Mouse (Mus musculus): Measurements from ENCODE around the gene Adcy9.
"Not testable (repeated sequence)": the region's sequence is repeated elsewhere in the genome, so short reads cannot be mapped to it uniquely, and the experiment has no call there.

Adcy9 gene

GRCm38 (mm10) chr16:4382406-4382805, 37.9 kb downstream of the Adcy9 start:
- no peak for DNase-seq (ENCODE audit: low spot score in 2 of 2)

GRCm38 (mm10) chr16:4381487-4381886, 38.8 kb downstream of the Adcy9 start:
- no peak for DNase-seq (ENCODE audit: low spot score in 2 of 2)

DNA sequence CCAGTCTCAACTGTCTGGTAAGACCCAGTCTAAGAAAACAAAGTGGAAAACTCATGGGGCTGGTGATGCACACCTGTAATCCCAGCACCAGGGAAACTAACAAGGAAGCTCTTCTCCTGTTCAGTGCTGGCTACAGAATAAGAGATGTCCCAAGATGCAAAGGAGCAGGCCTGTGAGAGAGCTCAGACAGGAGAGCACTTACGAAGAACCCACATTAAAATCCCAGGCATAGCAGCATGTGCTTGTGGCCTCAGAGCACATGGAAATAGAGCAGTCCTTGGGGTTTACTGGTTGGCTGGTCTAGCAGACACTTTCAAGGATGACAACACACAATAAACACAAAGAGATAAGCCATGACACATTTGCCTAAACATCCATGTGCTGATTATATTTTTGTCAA, 41.5 kb downstream of the Adcy9 start:
- no peak for DNase-seq (ENCODE audit: low spot score in 2 of 2)

GRCm38 (mm10) chr16:4377556-4377955, 42.7 kb downstream of the Adcy9 start:
- no peak for DNase-seq (ENCODE audit: low spot score in 2 of 2)

- no peak for DNase-seq (ENCODE audit: low spot score in 2 of 2)
Measured at GRCm38 (mm10) chr16:4374780-4375380, 45.4 kb downstream of the Adcy9 start.

DNA sequence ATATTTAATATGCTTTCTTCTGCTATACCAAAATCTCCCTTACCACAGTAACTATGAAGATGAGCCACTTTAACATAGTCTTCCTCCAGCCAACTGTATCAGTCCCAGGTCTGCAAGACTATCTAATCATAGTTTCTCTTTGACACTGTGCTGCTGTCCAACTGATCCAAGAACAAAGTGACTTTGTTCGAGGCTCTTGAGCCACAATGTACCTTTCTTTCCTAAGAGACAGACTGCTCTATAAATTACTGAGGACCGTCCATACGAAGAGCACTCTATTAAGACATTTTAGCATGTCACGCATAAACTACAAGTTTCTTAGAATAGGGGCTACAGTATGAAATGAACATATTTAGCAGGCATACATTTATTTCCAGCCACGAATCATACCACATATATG, 46.0 kb downstream of the Adcy9 start:
- no peak for DNase-seq (ENCODE audit: low spot score in 2 of 2)

DNA sequence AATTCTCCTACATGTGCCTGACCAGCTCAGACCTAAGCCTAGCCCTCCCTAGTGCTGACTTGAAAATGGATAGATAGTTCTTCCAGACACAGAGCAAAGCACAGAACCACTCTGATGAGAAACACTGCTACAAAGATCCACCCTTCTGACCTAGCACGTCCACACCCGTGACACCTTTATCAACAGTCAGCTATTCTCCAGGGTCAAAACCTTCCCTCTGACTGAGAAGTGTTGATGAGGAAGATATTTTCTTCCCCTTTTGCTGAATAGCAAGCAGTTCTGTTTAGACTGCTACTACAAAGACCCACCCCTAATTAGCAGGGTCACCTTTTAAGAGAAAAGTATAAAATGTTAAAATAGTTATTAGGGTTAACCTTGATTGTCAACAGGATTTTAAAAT, 49.3 kb downstream of the Adcy9 start:
- DNase-seq (ENCODE audit: low spot score in 2 of 2): no peak

- DNase-seq (ENCODE audit: low spot score in 2 of 2): no peak
Measured at GRCm38 (mm10) chr16:4370141-4370541, 50.2 kb downstream of the Adcy9 start.

DNA sequence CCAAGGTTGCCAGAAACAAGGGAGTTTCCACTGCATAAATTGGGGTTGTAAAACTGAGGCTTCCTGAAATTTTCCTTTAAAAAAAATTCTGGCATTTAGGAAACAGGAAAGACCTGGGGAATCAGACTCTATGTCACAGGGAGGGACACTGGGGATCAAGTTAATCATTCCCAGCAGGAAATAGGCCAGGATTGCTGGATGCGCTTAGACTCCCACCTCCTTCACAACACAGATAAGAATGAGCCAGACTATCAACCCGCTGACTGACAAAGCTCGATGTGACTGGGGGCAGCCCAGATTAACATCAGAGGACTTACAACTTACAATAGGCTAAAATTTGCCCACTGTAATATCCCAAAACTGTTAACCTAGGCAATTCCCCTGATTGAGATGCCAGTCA, 52.4 kb downstream of the Adcy9 start:
- no peak for DNase-seq (ENCODE audit: low spot score in 2 of 2)

- DNase-seq (ENCODE audit: low spot score in 2 of 2): no peak
Measured at GRCm38 (mm10) chr16:4367291-4367690, 53.0 kb downstream of the Adcy9 start.

GRCm38 (mm10) chr16:4366671-4367070, 53.6 kb downstream of the Adcy9 start:
- no peak for DNase-seq (ENCODE audit: low spot score in 2 of 2)

- DNase-seq (ENCODE audit: low spot score in 2 of 2): no peak
Measured at GRCm38 (mm10) chr16:4363341-4364116, 56.8 kb downstream of the Adcy9 start.

- DNase-seq (ENCODE audit: low spot score in 2 of 2): no peak
Measured at GRCm38 (mm10) chr16:4355260-4356043, 64.8 kb downstream of the Adcy9 start.

GRCm38 (mm10) chr16:4342579-4342978, 77.7 kb downstream of the Adcy9 start:
- DNase-seq (ENCODE audit: low spot score in 2 of 2): no peak

DNA sequence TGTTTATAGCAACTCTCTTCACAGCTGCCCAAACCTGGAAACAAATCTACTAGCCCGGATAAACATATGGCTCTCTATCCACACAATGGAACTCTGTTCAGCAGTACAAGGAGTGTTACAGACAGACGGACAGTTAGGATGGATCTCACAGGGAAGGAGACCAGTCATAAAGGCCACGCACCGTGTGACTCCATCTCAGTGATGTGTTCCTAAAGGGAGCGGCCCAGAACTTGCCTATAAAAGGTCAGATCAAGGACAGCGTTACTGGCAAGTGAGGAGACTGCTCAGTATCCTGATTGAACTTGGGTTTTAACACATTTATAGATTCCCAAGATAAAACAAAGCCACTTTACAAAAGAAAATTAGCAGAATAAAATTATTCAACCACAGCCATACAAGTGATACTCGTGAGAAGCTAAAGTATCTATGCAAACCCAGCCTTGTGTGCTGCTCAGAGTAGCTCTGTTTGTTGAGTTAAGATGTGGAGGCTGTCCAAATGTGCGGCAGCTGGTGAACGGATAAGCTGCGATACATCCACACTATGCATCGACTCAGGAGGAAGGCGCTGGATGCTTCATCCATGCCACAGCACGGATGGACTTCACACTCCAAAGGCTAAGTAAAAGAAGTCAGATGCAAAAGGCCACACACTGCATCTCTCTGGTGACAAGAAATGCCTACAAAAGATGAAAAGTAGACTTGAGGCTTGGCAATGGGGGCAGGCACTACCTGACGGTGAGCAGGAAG, 78.8 kb downstream of the Adcy9 start:
- DNase-seq (ENCODE audit: low spot score in 2 of 2): no peak

- DNase-seq (ENCODE audit: low spot score in 2 of 2): not testable (repeated sequence)
Measured at GRCm38 (mm10) chr16:4339216-4339615, 81.1 kb downstream of the Adcy9 start.

GRCm38 (mm10) chr16:4337269-4337668, 83.0 kb downstream of the Adcy9 start:
- DNase-seq (ENCODE audit: low spot score in 2 of 2): no peak

DNA sequence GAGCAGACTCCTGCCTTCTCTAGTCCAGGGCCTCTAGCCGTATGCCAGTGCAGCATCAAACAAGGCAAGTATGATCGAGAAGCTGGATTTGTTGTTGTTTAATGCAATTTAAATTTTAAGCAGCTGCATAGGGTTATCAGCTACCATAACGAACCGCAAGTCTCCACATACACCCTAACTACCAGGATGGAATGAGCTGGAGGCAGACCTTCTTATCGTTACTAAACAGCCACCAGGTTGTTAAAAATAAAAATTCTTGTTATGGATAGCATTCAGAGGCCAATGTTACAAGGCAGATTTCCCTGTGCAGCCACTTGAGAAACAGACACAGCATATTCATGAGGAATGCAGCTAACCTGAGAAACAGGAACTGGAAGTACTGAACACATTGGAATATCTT, 86.5 kb downstream of the Adcy9 start:
- no peak for DNase-seq (ENCODE audit: low spot score in 2 of 2)

DNA sequence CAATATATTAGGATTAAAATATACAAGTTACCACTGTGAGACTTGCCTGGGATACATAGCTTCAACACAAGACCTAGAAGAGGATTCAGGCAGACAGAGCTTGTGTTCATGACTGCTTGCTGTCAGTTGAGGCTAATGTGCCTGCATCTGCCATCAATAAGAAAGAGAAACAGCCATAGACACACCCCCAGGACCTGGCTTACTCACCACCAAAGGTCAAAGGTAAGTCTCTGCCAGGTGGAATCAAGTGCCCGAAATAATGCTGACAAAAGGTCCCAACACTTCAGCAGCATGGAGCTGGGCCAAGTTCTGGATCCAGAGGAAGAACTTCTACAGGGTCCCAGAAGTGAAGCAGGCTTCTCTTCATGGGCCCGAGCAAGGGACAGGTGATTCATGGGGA, 86.9 kb downstream of the Adcy9 start:
- DNase-seq (ENCODE audit: low spot score in 2 of 2): no peak

GRCm38 (mm10) chr16:4327081-4327480, 93.2 kb downstream of the Adcy9 start:
- DNase-seq (ENCODE audit: low spot score in 2 of 2): no peak

GRCm38 (mm10) chr16:4325801-4326200, 94.5 kb downstream of the Adcy9 start:
- DNase-seq (ENCODE audit: low spot score in 2 of 2): no peak

DNA sequence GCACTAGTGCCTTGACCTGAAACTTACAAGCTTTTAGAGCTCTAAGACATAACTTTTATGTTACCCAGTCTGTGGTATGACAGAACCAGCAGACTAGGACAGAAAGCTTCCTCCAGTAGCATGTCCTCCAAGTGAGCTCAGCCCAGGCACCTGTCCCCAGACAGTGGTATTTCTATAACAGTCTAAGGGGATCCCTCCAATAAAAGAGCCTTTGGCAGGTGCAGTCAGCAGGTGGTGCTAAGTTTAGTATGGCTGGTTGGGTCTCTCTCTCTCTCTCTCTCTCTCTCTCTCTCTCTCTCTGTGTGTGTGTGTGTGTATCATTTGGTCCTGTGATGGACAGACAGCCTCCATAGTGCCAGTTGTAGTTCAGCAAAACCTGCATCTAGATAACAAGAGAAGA, 95.3 kb downstream of the Adcy9 start:
- DNase-seq (ENCODE audit: low spot score in 2 of 2): no peak

All from natural killer cell, adult 2 months (primary cell).